Mouse (Mus musculus) C2C12 (cell line): ENCODE data around the gene Wdr19.

Source experiments
- CTCF ChIP-seq: IDR thresholded peaks from one replicate; pipeline ENCODE4 v1.5.1; 2011; ENCODE audit not compliant: control insufficient read depth, insufficient read depth, insufficient read length
- MAX ChIP-seq: IDR thresholded peaks from one replicate; pipeline ENCODE4 v1.6.1; 2011; ENCODE audit warnings: mild to moderate bottlenecking, control low read depth

DNA sequence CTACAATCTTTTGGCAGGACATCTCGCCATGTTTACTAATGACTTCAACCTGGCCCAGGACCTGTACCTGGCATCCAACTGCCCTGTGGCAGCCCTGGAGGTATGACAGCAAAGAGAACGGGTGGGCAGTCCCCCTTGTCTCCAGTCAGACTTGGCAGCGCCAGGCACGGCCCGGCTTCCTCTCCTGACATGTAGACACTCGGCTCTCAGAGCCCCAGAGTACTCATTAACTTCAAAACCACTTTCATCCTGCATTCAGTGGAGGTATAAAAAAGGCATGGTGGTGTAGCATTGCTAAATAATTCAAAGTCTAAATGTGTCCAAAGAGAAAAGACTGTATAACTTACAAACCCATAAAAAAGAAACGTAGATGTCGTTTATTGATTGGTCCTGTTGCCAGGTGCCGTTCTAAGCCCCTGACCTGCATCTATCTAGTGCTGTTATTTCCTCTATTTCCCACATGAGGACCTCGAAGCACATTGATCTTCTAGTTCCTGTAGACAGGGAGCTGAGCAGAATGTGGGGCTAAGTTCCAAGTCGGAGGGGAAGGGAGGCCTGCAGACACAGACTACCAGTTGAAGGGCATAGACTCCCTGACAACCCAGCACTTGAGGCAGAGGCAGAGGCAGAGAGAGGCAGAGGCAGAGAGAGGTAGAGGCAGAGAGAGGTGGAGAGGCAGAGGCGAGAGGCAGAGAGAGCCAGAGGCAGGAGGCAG, 31.9 kb downstream of the Wdr19 start:
- TF ChIP-seq CTCF (no peak), MAX (no peak)
